Mouse (Mus musculus) kidney, adult 11 months (tissue): ENCODE data around the gene Arhgap15.

ENCODE experiments used
- DNase-seq: peaks from one replicate; pipeline ENCODE4 v3.0.0; 2022

Arhgap15 gene

GRCm38 (mm10) chr2:44217811-44218210 lies 469.2 kb downstream of the Arhgap15 start:
- no peak for DNase-seq

GRCm38 (mm10) chr2:44218317-44218716 lies 469.7 kb downstream of the Arhgap15 start:
- no peak for DNase-seq

- DNase-seq = peak; percentile 31
Measured at GRCm38 (mm10) chr2:44221686-44222085, 473.1 kb downstream of the Arhgap15 start.

- peak; percentile 6 for DNase-seq
Measured at GRCm38 (mm10) chr2:44222176-44222753, 473.6 kb downstream of the Arhgap15 start.

DNA sequence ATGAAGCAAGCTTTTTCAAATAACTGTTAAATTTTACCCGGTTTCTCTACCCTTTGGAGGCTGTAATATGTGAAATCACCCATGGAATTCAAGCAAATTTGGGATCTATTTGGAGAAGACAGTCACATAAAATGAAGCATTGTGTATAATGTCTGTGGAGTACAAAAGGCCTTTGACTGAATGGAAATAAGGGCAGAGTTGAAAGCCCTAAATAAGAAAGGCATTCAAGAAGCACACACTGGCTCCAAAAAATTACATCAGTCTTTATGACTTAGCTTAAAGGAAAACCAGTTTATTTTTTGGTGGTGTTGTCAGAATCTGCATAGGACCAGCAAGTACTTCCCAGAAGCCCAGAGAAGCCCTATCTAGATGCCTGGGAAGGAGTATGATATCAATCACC lies 486.2 kb downstream of the Arhgap15 start:
- DNase-seq = no peak

DNA sequence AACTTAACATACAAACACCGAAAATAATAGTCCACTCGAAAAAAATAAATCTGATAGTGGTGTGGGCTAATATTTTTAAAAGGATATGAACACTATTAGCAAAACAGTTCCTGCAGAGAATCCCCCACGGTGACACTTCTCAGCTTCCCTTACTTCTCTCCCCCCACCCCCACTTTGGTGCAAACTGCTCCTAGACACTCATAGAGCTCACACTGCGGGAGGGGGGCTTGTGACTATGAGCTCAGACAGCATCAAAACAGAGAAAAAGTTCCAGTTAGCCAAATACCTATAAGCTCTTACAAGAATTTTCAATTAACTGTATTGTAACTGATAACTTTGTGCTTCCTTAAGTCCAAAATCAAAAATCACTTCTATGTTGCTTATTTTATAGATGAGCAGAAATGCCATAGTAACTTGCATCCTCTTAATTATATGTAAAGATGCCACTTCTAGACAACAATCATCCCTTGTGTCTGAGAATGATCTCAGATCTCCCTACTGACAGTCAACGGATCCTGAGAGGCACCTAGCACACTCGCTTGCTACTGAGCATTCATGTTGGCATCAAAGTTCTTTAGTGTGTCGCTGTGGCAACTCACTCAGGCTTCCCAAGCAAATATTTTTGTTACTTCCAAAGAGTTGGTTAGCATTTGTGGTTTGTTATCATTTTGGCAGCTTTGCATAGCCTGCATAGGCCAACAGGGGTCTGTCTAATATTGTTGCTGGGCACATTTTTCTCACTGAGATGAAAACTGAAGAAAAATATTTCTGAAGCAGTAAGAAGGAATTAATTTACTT lies 493.2 kb downstream of the Arhgap15 start:
- no peak for DNase-seq

- DNase-seq = peak; percentile 7
Measured at GRCm38 (mm10) chr2:44242628-44243255, 494.1 kb downstream of the Arhgap15 start.

DNA sequence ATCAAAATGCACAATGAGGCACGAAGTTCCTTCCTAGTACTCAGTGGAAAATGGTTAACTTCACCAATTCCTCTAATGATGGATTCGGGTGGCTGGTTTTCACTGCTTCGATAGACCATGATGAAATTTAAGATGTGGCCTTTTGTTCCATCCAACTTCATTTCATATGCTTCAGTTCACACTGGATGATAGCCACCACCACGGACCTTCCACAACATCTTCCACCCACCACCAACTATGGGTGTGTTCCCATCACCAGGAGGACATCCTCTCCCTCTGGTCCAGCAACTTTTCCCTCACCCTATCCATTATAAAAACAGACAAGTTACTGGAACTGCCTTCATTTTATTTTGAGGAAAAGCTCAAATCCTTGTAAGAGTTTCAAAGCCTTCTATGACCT lies 506.7 kb downstream of the Arhgap15 start:
- no peak for DNase-seq

DNA sequence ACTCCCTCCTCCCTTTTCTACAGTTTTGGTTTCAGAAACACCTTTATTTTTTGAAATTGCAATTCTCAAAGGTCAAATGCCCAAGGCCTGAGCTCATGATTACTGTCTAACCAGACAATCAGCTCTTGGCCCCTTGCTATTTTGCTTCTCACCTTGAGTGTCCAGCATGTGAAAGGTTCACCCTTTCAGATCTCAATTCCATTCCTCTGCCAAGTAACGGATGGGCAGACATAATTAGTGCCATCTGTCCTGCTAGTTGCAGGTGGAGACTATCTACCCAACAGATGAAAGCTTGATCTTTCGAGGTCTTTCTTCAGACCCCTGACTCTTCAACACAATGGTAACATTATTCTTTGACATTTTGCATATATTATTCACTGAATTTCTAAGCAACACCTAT lies 509.3 kb downstream of the Arhgap15 start:
- DNase-seq = no peak

- no peak for DNase-seq
Measured at GRCm38 (mm10) chr2:44271455-44272346, 523.1 kb downstream of the Arhgap15 start.

- DNase-seq = no peak
Measured at GRCm38 (mm10) chr2:44272606-44273005, 524.0 kb downstream of the Arhgap15 start.

DNA sequence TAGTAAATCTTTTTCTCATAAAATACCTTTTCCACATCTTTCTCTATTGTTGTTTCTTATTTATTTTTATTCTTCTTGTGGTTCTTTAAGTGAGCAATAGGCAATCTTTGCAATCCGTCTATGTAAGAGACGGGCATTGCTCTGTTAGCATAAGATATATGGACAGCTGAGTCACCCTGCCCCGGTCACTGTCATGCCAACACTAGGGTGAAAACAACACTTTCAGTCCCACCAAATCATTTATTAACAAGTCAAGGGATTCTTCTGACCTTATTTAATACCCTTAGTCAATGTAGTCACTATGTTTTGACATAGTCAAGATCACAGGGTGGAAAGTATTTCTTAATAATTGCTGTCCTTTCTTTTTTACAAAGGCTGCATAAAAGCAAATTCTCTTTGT lies 525.8 kb downstream of the Arhgap15 start:
- DNase-seq = no peak

DNA sequence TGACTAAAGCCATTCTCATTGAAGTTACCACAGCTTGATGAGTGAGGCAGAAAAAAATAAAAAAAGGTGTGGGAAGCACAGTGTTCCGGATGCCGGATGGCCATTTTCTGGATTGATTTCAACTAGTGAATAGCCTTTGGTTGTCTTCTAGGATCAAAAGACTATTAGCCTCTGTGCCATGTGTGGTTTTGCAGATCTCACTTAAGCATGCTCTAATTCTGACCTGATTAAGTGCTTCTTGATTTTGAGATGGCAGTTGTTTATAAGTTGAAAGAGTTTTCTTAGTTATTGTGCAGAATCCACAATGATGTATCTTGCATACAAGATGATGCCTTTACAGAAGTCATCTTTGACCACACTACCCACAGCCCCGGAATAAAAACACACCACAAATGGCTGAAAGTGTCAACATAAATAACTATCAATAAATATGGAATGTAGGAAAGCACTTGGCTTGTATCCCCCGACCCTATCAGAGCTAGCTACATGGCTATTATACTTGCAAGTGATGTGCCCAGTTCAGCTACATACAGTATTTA lies 537.6 kb downstream of the Arhgap15 start:
- DNase-seq = no peak

DNA sequence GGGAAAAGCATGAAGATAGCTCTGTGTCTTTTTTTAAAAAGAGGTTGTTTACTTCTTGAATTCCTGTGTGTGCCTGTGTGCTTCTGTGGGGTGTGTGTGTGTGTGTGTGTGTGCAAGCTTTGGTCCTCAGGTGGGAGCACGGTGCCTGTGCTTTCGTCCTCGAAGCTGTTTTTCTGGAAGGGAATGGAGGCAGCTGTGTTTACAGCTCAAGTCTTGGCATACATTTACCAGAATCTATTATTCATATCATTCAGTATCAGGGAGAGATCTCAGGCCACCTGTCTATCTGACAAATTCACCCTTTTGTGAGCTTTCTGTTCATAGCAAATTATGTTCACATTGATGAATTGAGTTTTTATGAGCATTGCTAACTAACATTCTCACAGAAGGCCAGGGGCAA lies 550.5 kb downstream of the Arhgap15 start:
- no peak for DNase-seq

GRCm38 (mm10) chr2:44299909-44300308 lies 551.3 kb downstream of the Arhgap15 start:
- DNase-seq = no peak

DNA sequence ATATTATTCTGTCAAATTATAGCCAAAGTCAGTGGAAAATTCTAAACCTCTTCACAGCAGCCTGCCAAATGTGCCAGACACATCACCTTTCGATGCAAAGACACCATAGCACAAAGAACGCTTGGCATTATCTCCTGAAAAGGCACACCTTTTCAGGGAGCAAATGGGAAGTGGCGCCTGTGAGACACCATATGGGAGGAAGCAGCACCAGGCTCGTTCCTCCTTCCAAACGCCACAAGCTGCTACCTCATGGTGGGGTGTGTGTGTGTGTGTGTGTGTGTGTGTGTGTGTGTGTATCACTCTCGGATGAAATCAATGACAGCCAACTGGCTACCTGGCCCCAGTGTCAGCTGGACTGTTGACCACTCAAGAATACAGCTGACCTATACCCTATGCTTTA lies 551.8 kb downstream of the Arhgap15 start:
- DNase-seq = no peak

DNA sequence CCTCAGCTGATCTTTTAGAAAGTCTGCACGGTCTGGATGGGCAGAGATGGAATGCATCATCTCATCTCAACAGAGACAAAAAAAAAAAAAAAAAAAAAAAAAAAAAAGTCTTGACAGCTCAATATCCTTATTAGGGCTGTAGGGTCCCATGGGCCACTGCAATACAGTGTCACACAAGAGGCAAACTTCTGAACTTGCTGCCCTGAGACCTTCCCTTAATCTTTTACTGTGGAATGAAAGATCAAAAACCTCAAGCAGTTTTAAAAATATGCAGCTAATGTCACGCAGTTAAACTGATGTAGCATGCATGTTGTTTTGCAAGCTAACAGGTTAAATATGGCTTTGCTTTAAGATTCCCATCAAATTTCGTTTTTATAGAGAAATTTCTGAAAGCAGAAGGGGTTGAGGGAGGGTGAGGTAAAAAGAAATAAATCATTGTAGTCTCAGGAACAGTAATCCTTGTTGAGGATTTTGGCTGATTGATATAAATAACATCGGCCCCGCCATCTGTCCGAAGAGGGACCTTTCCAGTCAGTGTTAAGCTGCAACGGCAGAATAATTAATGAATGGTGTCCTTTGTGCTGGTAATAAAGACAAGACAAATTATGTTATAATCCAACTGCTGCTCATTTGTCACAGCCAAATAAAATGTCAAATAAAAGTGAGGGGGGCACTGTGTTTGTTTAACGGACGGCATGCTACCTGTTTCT lies 555.8 kb downstream of the Arhgap15 start:
- peak; percentile 25 for DNase-seq

- no peak for DNase-seq
Measured at GRCm38 (mm10) chr2:44304971-44305808, 556.6 kb downstream of the Arhgap15 start.

- no peak for DNase-seq
Measured at GRCm38 (mm10) chr2:44306137-44306536, 557.5 kb downstream of the Arhgap15 start.

DNA sequence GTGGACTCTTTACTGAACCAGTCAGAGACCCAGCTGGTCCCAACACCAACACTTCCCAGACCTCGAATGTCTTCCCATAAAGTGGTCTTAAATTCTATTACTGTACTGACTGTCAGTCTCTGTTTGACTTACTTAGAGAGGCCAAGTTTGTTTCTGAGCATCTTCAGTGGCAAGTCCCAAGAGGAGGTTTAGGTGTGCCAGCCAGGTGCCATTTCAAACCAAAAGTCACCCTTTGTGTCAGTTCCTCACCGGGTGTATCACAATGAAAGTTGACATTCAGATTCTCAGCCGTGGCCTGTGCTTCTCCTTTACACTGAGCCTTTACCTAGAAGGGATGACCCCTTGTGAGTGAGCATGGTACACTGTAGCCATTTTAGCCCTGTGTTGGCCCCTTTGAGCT lies 560.5 kb downstream of the Arhgap15 start:
- DNase-seq = no peak

GRCm38 (mm10) chr2:44309556-44309955 lies 560.9 kb downstream of the Arhgap15 start:
- DNase-seq = no peak
